Mouse (Mus musculus) CH12.LX (cell line): Measurements from ENCODE around the gene Cdh23. TPM values are rescaled to one million over a fixed set of nuclear protein-coding genes. Genes with fewer than 3 reads are reported as not detected.

Experiments used
- DNase-seq: peaks from one replicate; pipeline ENCODE4 v3.0.0-alpha.2; 2013; ENCODE audit errors: extremely low read depth
- H3K27ac ChIP-seq: 2 replicates; pipeline ENCODE4 v1.5.1; 2012; ENCODE audit warnings: low read depth, mild to moderate bottlenecking, control low read depth, moderate library complexity; ENCODE audit not compliant: insufficient read depth
- H3K27me3 ChIP-seq: replicated peaks from 2 replicates; pipeline ENCODE3; 2012; ENCODE audit warnings: inconsistent platforms
- H3K36me3 ChIP-seq, 2 experiments: replicated peaks in 1 of 2; 2 replicates each; pipeline versions ENCODE3 to v1.6.1; 2012; ENCODE audit warnings: inconsistent platforms in 1 of 2, low read length in 1 of 2, mild to moderate bottlenecking in 1 of 2, mixed read lengths in 1 of 2, moderate library complexity in 1 of 2; ENCODE audit not compliant: control insufficient read depth in 1 of 2, insufficient read depth in 1 of 2
- H3K4me1 ChIP-seq, 2 experiments: 2 replicates each; pipeline ENCODE4 v1.6.1; 2012; ENCODE audit warnings: inconsistent platforms in 1 of 2, moderate library complexity in 1 of 2; ENCODE audit not compliant: insufficient read depth in 2 of 2, control insufficient read depth in 1 of 2
- H3K4me2 ChIP-seq: 2 replicates; pipeline ENCODE4 v1.6.1; 2012; ENCODE audit warnings: low read depth, mild to moderate bottlenecking, control low read depth; ENCODE audit not compliant: poor library complexity, insufficient read depth, severe bottlenecking
- H3K4me3 ChIP-seq, 3 experiments: fragments of 150-350 bp in 1 of 3; sonication (generic) in 1 of 3; replicated peaks in 1 of 3; 2 replicates each; pipeline versions ENCODE3 to v1.5.1; 2011 to 2012; ENCODE audit warnings: low read depth in 2 of 3, low read length in 2 of 3, mild to moderate bottlenecking in 2 of 3, moderate library complexity in 2 of 3, control low read depth in 1 of 3, improper control_type of control experiment in 1 of 3, inconsistent platforms in 1 of 3, mixed read lengths in 1 of 3; ENCODE audit not compliant: poor library complexity in 1 of 3
- H3K79me2 ChIP-seq: replicated peaks from 2 replicates; pipeline ENCODE4 v1.6.1; 2012; ENCODE audit warnings: mild to moderate bottlenecking, moderate library complexity; ENCODE audit not compliant: control insufficient read depth, poor library complexity, insufficient read depth, severe bottlenecking; ENCODE audit errors: extremely low read depth
- H3K9ac ChIP-seq: 2 replicates; pipeline ENCODE4 v1.6.1; 2012; ENCODE audit warnings: low read depth, mild to moderate bottlenecking, control low read depth, moderate library complexity; ENCODE audit not compliant: insufficient read depth
- H3K9me3 ChIP-seq: replicated peaks from 2 replicates; pipeline ENCODE3; 2012; ENCODE audit warnings: low read length, inconsistent platforms, mixed read lengths
- CHD1 ChIP-seq: IDR thresholded peaks from 2 replicates; pipeline ENCODE4 v1.6.1; 2012; ENCODE audit warnings: low read depth, low read length, improper control_type of control experiment, inconsistent platforms
- CTCF ChIP-seq, 2 experiments: IDR thresholded peaks in 1 of 2; conservative IDR thresholded peaks in 1 of 2; 2 replicates each; pipeline ENCODE4 v1.5.1; 2011 to 2012; ENCODE audit warnings: low read depth in 2 of 2, low read length in 2 of 2, improper control_type of control experiment in 1 of 2, inconsistent platforms in 1 of 2, mild to moderate bottlenecking in 1 of 2, moderate library complexity in 1 of 2
- E2F4 ChIP-seq: IDR thresholded peaks from 2 replicates; pipeline ENCODE4 v1.6.1; 2011; ENCODE audit warnings: low read depth, low read length, improper control_type of control experiment; ENCODE audit not compliant: insufficient replicate concordance
- ELF1 ChIP-seq: IDR thresholded peaks from 2 replicates; pipeline ENCODE4 v1.6.1; 2014; ENCODE audit warnings: low read depth, mild to moderate bottlenecking, inconsistent platforms, low read length, improper control_type of control experiment
- ETS1 ChIP-seq: conservative IDR thresholded peaks from 2 replicates; pipeline ENCODE4 v1.6.1; 2012; ENCODE audit warnings: low read depth, mild to moderate bottlenecking, inconsistent platforms, low read length, improper control_type of control experiment, moderate library complexity
- GABPA ChIP-seq: IDR thresholded peaks from 2 replicates; pipeline ENCODE4 v1.6.1; 2012; ENCODE audit warnings: low read depth, low read length, improper control_type of control experiment, inconsistent platforms; ENCODE audit not compliant: insufficient replicate concordance
- HCFC1 ChIP-seq: IDR thresholded peaks from 2 replicates; pipeline ENCODE4 v1.6.1; 2012; ENCODE audit warnings: low read depth, mild to moderate bottlenecking, inconsistent platforms, low read length, improper control_type of control experiment
- IRF4 ChIP-seq: IDR thresholded peaks from 2 replicates; pipeline ENCODE4 v1.6.1; 2014; ENCODE audit warnings: low read depth, mild to moderate bottlenecking, inconsistent platforms, low read length, improper control_type of control experiment
- JUND ChIP-seq: conservative IDR thresholded peaks from 2 replicates; pipeline ENCODE4 v1.6.1; 2011; ENCODE audit warnings: low read depth, low read length, improper control_type of control experiment
- KAT2A ChIP-seq: IDR thresholded peaks from 2 replicates; pipeline ENCODE4 v1.6.1; 2012; ENCODE audit warnings: low read length, improper control_type of control experiment, inconsistent platforms; ENCODE audit not compliant: insufficient replicate concordance
- MAFK ChIP-seq: IDR thresholded peaks from 2 replicates; pipeline ENCODE4 v1.6.1; 2011; ENCODE audit warnings: low read length, improper control_type of control experiment; ENCODE audit not compliant: insufficient replicate concordance
- MAX ChIP-seq: IDR thresholded peaks from 2 replicates; pipeline ENCODE4 v1.6.1; 2011; ENCODE audit warnings: low read length, improper control_type of control experiment
- MAZ ChIP-seq: IDR thresholded peaks from 2 replicates; pipeline ENCODE4 v1.6.1; 2012; ENCODE audit warnings: low read depth, mild to moderate bottlenecking, inconsistent platforms, low read length, improper control_type of control experiment, moderate library complexity
- MEF2A ChIP-seq: IDR thresholded peaks from 2 replicates; pipeline ENCODE4 v1.6.1; 2014; ENCODE audit warnings: low read depth, mild to moderate bottlenecking, inconsistent platforms, low read length, improper control_type of control experiment, borderline replicate concordance
- MXI1 ChIP-seq: IDR thresholded peaks from 2 replicates; pipeline ENCODE4 v1.6.1; 2011; ENCODE audit warnings: mild to moderate bottlenecking, low read depth, low read length, improper control_type of control experiment
- MYC ChIP-seq: IDR thresholded peaks from 2 replicates; pipeline ENCODE4 v1.6.1; 2011; ENCODE audit warnings: low read depth, mild to moderate bottlenecking, improper control_type of control experiment, low read length
- NELFE ChIP-seq: IDR thresholded peaks from 2 replicates; pipeline ENCODE4 v1.6.1; 2011; ENCODE audit warnings: low read depth, low read length, improper control_type of control experiment
- NRF1 ChIP-seq: IDR thresholded peaks from 2 replicates; pipeline ENCODE4 v1.6.1; 2014; ENCODE audit warnings: low read depth, mild to moderate bottlenecking, inconsistent platforms, low read length, improper control_type of control experiment, moderate library complexity
- PAX5 ChIP-seq: IDR thresholded peaks from 2 replicates; pipeline ENCODE4 v1.6.1; 2012; ENCODE audit warnings: low read length, inconsistent platforms, mixed read lengths
- RAD21 ChIP-seq: IDR thresholded peaks from 2 replicates; pipeline ENCODE4 v1.6.1; 2011; ENCODE audit warnings: low read depth, mild to moderate bottlenecking, low read length, improper control_type of control experiment, moderate library complexity
- RCOR1 ChIP-seq: conservative IDR thresholded peaks from 2 replicates; pipeline ENCODE4 v1.6.1; 2012; ENCODE audit warnings: low read depth, mild to moderate bottlenecking, inconsistent platforms, low read length, improper control_type of control experiment
- SIN3A ChIP-seq: IDR thresholded peaks from 2 replicates; pipeline ENCODE4 v1.6.1; 2012; ENCODE audit warnings: low read length, improper control_type of control experiment, inconsistent platforms
- SMC3 ChIP-seq: IDR thresholded peaks from 2 replicates; pipeline ENCODE4 v1.6.1; 2011; ENCODE audit warnings: low read depth, low read length, improper control_type of control experiment
- TCF12 ChIP-seq: IDR thresholded peaks from 2 replicates; pipeline ENCODE4 v1.6.1; 2014; ENCODE audit warnings: low read depth, mild to moderate bottlenecking, inconsistent platforms, low read length, improper control_type of control experiment
- USF2 ChIP-seq: conservative IDR thresholded peaks from 2 replicates; pipeline ENCODE4 v1.6.1; 2011; ENCODE audit warnings: low read depth, low read length, improper control_type of control experiment
- ZC3H11A ChIP-seq: IDR thresholded peaks from 2 replicates; pipeline ENCODE4 v1.6.1; 2012; ENCODE audit warnings: low read depth, mild to moderate bottlenecking, inconsistent platforms, low read length, improper control_type of control experiment
- ZKSCAN1 ChIP-seq: IDR thresholded peaks from 2 replicates; pipeline ENCODE4 v1.6.1; 2012; ENCODE audit warnings: low read depth, inconsistent platforms, low read length, improper control_type of control experiment, borderline replicate concordance
- ZNF384 ChIP-seq: IDR thresholded peaks from 2 replicates; pipeline ENCODE4 v1.6.1; 2012; ENCODE audit warnings: low read depth, low read length, improper control_type of control experiment, inconsistent platforms
- dilution Hi-C: fragments of 300-500 bp; cut with MboI; formaldehyde crosslinking; loops from 2 replicates; pipeline ENCODE4 v1.14.3; 2020; ENCODE audit warnings: low sequenced_read_pairs; ENCODE audit not compliant: extremely low pct_unique_long_range_greater_than_20kb, extremely low pct_ligation_motif_present
- in situ Hi-C: fragments of 300-500 bp; cut with MboI; formaldehyde crosslinking; loops from 3 replicates; pipeline ENCODE4 v1.14.3; 2019; ENCODE audit warnings: low sequenced_read_pairs, low pct_ligation_motif_present, low pct_unique_long_range_greater_than_20kb, mixed read lengths
- polyA plus RNA-seq: library from polyadenylated mRNA; unstranded; fragments of >175 nt; gene quantifications from 2 replicates; pipeline ENCODE4 v1.2.1, GENCODE M21; 2012; ENCODE audit warnings: low read depth; ENCODE audit not compliant: insufficient read length
- total RNA-seq, 2 experiments: library from RNA; depleted of rRNA; stranded (reverse); fragments of 300-350 nt in 1 of 2; fragments of >200 nt in 1 of 2; gene quantifications; 2 replicates each; pipeline ENCODE4 v1.2.3; 2012 to 2014

Cdh23 gene
- total RNA-seq (2012; rRNA removed) (0.30 and 0.34 TPM in 2 replicates), total RNA-seq (2014; rRNA removed) (0.04 and 0.20 TPM in 2 replicates), polyA plus RNA-seq (0.73 and 0.75 TPM in 2 replicates)

DNA sequence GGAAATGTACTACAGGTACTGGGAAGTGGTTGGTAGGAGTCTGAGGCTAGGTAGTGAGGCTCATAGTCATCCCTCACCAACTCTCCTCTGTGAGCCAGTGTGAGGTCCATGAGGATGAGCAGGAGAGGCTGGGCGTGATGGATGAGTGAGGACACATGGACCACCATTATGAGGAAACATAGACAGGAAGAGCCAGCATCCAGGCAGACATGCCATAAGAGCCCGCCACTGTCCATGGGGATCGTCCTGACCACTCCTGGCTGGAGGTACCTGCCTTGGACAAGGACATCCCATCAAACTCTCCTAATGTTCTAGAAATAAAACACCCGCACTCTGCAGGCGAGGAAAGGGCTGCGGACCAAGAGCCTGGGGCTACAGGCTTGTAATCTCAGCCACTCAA, at the start of gene Cdh23:
Gene Cdh23, minus strand, starts transcription at position 101 of the 400 bp plus-strand sequence.
- in situ Hi-C loops: loop anchor here (5.0 to 10.0 kb wide), 2 partner anchors 56 to 392 kb away; partner anchors contain the start of gene Slc29a3

DNA sequence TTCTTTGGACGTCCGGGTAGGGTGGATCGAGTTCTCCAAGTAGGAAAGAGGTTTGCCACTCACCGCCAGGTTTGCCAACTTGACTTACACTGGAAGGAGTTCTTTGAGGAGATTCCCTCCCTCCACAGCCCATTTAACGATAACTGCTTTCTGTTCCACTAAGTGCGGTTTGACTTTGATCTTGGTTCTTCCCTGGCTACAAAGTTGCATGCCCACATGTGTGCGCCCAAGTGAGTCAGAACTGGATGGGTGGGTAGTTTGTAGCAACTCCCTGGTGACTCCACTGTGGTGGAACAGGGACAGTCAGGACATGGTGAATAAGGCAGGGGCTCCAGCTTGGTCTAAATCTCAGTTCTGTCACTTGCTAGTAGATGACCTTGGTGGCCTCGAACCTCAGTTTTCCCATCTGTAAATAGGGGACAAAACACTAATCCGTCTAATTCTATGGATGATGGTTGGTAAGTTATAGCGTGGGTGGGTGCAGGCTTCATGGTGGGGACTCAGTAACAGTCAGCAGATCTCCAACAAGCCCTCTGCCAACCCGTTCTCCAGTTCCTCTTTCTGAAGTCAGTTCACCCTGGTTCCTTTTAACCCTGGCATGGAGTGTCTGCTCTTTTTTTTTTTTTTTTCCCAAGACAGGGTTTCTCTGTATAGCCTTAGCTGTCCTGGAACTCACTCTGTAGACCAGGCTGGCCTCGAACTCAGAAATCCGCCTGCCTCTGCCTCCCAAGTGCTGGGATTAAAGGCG, 48.4 kb upstream of the Cdh23 start:
- H3K27me3 ChIP-seq: no peaks in the 10 kb centered on the region
- H3K79me2 ChIP-seq: no peaks in the 10 kb centered on the region; the same call in 1 of the 2 replicates
- H3K27ac ChIP-seq: peak overlapping the region; percentile 71
- DNase-seq: peak; percentile 83
- in situ Hi-C loops: no loop called here
- H3K36me3 ChIP-seq: peaks cover 16 to 51% of the 10 kb centered on the region in 2 experiments
- H3K9ac ChIP-seq: no peak overlapping the region
- H3K4me2 ChIP-seq: peak overlapping the region; percentile 12; the same call in 1 of the 2 replicates
- H3K9me3 ChIP-seq: peaks cover 4% of the 10 kb centered on the region
- dilution Hi-C loops: no loop called here
- peaks cover 69 to 98% of the 10 kb centered on the region in 2 experiments for H3K4me1 ChIP-seq
- no peak overlapping the region for H3K4me3 ChIP-seq
- TF ChIP-seq CTCF (conservative IDR thresholded peaks at IDR 0.05 in 1 of 2, IDR thresholded peaks at IDR 0.05 in 1 of 2; ENCODE audit: low read depth in 2 of 2, low read length in 2 of 2) (no peak), ZNF384 (peak; percentile 75), MXI1 (no peak; the same call in 1 of the 2 replicates), USF2 (no peak), SIN3A (no peak; the same call in 1 of the 2 replicates), GABPA (no peak), PAX5 (no peak), MEF2A (peak; percentile 13; the same call in 1 of the 2 replicates), ETS1 (peak; percentile 67; the same call in 1 of the 2 replicates), IRF4 (peak; percentile 95), MAFK (no peak), JUND (peak; percentile 82), RCOR1 (no peak; the same call in 1 of the 2 replicates), ELF1 (0 out of 2 replicates have a peak, but pooled peaks have one; percentile 30), E2F4 (no peak), TCF12 (peak; percentile 91), SMC3 (no peak), MAX (peak; percentile 56; the same call in 1 of the 2 replicates), MAZ (no peak), KAT2A (0 out of 2 replicates have a peak, but pooled peaks have one; percentile 45), CHD1 (no peak), ZKSCAN1 (no peak), ZC3H11A (no peak), HCFC1 (no peak), NRF1 (no peak)

More for the DNA sequence above, at the start of gene Cdh23:
- H3K27ac ChIP-seq: peak within 1 kb of the TSS; percentile 80
- dilution Hi-C loops: no loop called here
- no peak within 1 kb of the TSS for H3K9ac ChIP-seq
- peak within 1 kb of the TSS in 1 of 3 experiments; percentile 16 for H3K4me3 ChIP-seq
- TF ChIP-seq MXI1 (no peak), MAX (no peak), ZKSCAN1 (no peak), SMC3 (no peak), RAD21 (no peak), NELFE (no peak), ELF1 (no peak), CTCF (conservative IDR thresholded peaks at IDR 0.05 in 1 of 2, IDR thresholded peaks at IDR 0.05 in 1 of 2; ENCODE audit: low read depth in 2 of 2, low read length in 2 of 2) (no peak), MYC (no peak), MAFK (no peak), PAX5 (no peak), TCF12 (no peak)
- peaks cover 18 to 53% of the 10 kb centered on the region in 2 experiments for H3K4me1 ChIP-seq
- no peaks in the 10 kb centered on the region for H3K79me2 ChIP-seq
- no peaks in the 10 kb centered on the region for H3K36me3 ChIP-seq
- DNase-seq: no peak
- no peaks in the 10 kb centered on the region for H3K27me3 ChIP-seq
- peak within 1 kb of the TSS; percentile 46 for H3K4me2 ChIP-seq
- no peaks in the 10 kb centered on the region for H3K9me3 ChIP-seq
